Mouse (Mus musculus): Measurements from ENCODE around the gene Xpo6. TPM values are rescaled to one million over a fixed set of nuclear protein-coding genes. Genes with fewer than 3 reads are reported as not detected.

The Xpo6 gene
- 72.1 TPM for polyA plus RNA-seq (2014; fragmentation: Illumina TruSeq; extraction: RNeasy Lipid Tissue Mini Kit (QIAGEN cat#74804); ENCODE audit: low read depth, low replicate concordance)

GRCm38 (mm10) chr7:126200178-126200996 lies at the start of gene Xpo6:
TSS of gene Xpo6 (minus strand) at chr7:126200501.

DNA sequence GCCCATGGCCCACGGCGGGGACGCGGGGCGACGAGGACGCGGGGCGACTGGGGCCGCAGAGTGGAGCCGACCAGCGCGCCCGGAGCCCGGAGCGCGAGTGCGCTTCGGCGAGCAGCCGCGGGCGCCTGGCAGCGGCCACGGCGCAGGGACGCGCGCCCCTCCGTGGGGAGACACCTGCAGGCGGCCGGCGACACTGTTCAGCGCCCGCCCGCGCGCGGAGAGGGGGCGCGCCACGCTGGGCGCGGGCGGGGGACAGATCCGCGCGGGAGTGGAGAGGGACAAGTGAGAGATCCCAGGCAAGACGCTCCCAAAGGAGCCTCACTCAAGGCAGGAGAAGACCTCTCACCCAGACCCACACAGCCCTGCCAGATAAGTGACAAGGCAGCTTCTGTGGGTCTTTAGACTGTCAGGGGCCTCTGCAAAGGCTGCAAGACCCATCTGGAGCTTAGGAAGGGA lies 118.0 kb downstream of the Xpo6 start, which contains the start of gene Gsg1l:
Gsg1l (minus strand) TSS at position 126 of the 456 bp plus-strand sequence.

Other genes starting within 250 kb of the Xpo6 start
- 41.1 TPM for gene Gsg1l, start 118.1 kb downstream of the Xpo6 start, polyA plus RNA-seq (2014; fragmentation: Illumina TruSeq; extraction: RNeasy Lipid Tissue Mini Kit (QIAGEN cat#74804); ENCODE audit: low read depth, low replicate concordance)
- gene Sbk1, start 72.1 kb upstream of the Xpo6 start, polyA plus RNA-seq (2014; fragmentation: Illumina TruSeq; extraction: RNeasy Lipid Tissue Mini Kit (QIAGEN cat#74804); ENCODE audit: low read depth, low replicate concordance): 25.2 TPM
- not detected for gene Lat, start 169.1 kb upstream of the Xpo6 start, polyA plus RNA-seq (2014; fragmentation: Illumina TruSeq; extraction: RNeasy Lipid Tissue Mini Kit (QIAGEN cat#74804); ENCODE audit: low read depth, low replicate concordance)
- 2.4 TPM for gene Spns1, start 176.9 kb upstream of the Xpo6 start, polyA plus RNA-seq (2014; fragmentation: Illumina TruSeq; extraction: RNeasy Lipid Tissue Mini Kit (QIAGEN cat#74804); ENCODE audit: low read depth, low replicate concordance)
- 7.6 TPM for gene Nfatc2ip, start 196.2 kb upstream of the Xpo6 start, polyA plus RNA-seq (2014; fragmentation: Illumina TruSeq; extraction: RNeasy Lipid Tissue Mini Kit (QIAGEN cat#74804); ENCODE audit: low read depth, low replicate concordance)
- not detected for gene Cd19, start 214.4 kb upstream of the Xpo6 start, polyA plus RNA-seq (2014; fragmentation: Illumina TruSeq; extraction: RNeasy Lipid Tissue Mini Kit (QIAGEN cat#74804); ENCODE audit: low read depth, low replicate concordance)
- gene Rabep2, start 228.3 kb upstream of the Xpo6 start, polyA plus RNA-seq (2014; fragmentation: Illumina TruSeq; extraction: RNeasy Lipid Tissue Mini Kit (QIAGEN cat#74804); ENCODE audit: low read depth, low replicate concordance): 0.47 TPM

Data from adrenal gland, adult 10 weeks (tissue).